Mouse (Mus musculus) spleen, adult 2 months (tissue): ENCODE measurements around the gene Ntrk2.

Experiments used
- CTCF ChIP-seq: fragments of 200-500 bp; IDR thresholded peaks from 2 replicates; pipeline ENCODE4 v1.5.1; 2011; ENCODE audit warnings: mild to moderate bottlenecking, inconsistent platforms; ENCODE audit not compliant: insufficient read depth, insufficient read length, insufficient replicate concordance; ENCODE audit errors: extremely low read depth
- POLR2A ChIP-seq: fragments of 200-500 bp; IDR thresholded peaks from 2 replicates; pipeline ENCODE4 v1.6.1; 2011; ENCODE audit warnings: low read depth, low read length, inconsistent platforms

DNA sequence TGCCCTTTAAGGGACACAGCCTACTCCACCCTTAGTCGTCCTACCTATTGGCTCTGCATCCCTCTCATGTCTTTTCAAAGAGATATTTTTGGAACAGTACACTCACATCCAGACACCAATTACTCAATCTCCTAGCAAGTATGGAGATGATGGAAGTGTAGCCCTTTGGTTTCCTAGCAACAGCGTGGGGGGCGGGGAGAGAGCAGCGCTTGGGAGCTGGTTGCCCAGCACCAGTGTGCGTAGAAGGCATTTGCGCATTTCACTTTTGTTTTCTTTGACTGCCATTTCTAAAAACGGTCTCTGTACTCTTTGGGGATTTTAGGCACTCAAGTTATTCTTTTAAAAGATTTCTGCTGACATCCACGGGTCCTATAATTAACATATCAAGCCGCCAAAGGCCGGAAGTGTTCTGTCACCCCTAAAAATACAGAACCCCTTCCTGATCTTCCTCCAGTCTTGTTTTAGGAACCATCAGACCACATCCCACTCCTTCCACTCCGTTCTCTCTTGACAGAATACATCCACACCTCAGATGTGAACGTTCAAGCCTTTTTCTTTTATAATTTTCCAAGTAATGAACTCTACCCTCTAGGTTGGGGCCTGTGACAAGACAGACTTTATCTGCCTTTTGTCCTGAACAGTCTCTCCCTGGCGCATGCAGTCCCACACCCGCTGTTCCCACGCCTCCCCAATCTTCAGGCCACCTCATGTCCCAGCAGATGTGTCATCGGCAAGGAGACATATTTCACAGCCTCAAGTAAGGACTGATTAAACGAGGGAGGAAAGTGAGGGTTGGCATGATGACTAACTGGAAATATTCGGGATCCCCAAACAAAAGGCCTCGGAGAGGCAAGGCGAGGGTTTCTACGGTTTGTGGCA is 339.5 kb downstream of the Ntrk2 start:
- TF ChIP-seq CTCF (no peak), POLR2A (no peak)
